Mouse (Mus musculus) C2C12 (cell line): ENCODE measurements at regions not wholly inside any gene's neighbourhood (a gene's known extent, or its start where the extent isn't known, plus 50 kb on each side); places are given as distances from the start of the nearest gene placed in this dataset.

ENCODE experiments used
- CTCF ChIP-seq: IDR thresholded peaks from one replicate; pipeline ENCODE4 v1.5.1; 2011; ENCODE audit not compliant: control insufficient read depth, insufficient read depth, insufficient read length
- MAX ChIP-seq: IDR thresholded peaks from one replicate; pipeline ENCODE4 v1.6.1; 2011; ENCODE audit warnings: mild to moderate bottlenecking, control low read depth

- no peak for TF ChIP-seq CTCF
- TF ChIP-seq MAX: no peak
Measured at GRCm38 (mm10) chr19:14725329-14725728, 127.5 kb upstream of the Tle4 start.
